Mouse (Mus musculus) G1E (cell line): Measurements from ENCODE around the gene Hoxd9.

Source experiments
- CTCF ChIP-seq: IDR thresholded peaks from 2 replicates; pipeline ENCODE4 v1.5.1; 2012; ENCODE audit warnings: low read depth, low read length, inconsistent platforms, mixed read lengths
- GATA1 ChIP-seq: IDR thresholded peaks from 2 replicates; pipeline ENCODE4 v1.6.1; 2012; ENCODE audit warnings: borderline replicate concordance, low read length, inconsistent platforms, mixed read lengths
- GATA2 ChIP-seq: IDR thresholded peaks from 2 replicates; pipeline ENCODE4 v1.6.1; 2012; ENCODE audit warnings: low read depth, low read length, inconsistent platforms, borderline replicate concordance
- POLR2AphosphoS5 ChIP-seq: IDR thresholded peaks from 2 replicates; pipeline ENCODE4 v1.6.1; 2012; ENCODE audit warnings: low read depth, low read length, inconsistent platforms; ENCODE audit not compliant: insufficient replicate concordance
- TAL1 ChIP-seq: conservative IDR thresholded peaks from 2 replicates; pipeline ENCODE4 v1.6.1; 2012; ENCODE audit warnings: low read depth, low read length, inconsistent platforms, mixed read lengths

DNA sequence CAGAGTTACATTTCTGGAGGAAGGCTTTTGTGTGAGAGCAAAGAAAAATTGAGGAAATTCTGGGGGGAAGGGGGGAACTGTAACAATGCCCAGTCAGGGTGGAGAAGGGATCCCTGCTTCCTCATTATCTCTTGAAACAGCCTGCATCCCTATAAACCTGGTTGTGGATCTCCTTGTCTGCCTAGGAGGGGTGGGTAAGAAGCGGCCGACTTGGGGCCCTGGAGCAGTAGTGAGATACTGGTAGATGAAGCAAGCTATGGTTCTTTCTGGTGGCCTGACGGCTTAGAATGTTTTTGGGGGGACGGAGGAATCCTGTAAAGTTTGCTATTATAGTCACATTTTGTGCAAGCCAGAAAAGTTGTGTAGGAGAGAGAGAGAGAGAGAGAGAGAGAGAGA lies 4.1 kb upstream of the Hoxd9 start:
- no peak for TF ChIP-seq GATA2
- no peak for TF ChIP-seq CTCF
- no peak for TF ChIP-seq TAL1
- TF ChIP-seq GATA1: no peak
- no peak for TF ChIP-seq POLR2AphosphoS5
